Mouse (Mus musculus) lung, postnatal 10 days (tissue): ENCODE data around the gene Ccdc78.
"Not testable (repeated sequence)": the region's sequence is repeated elsewhere in the genome, so short reads cannot be mapped to it uniquely, and the experiment has no call there.

Experiments
- DNase-seq: peaks from one replicate; pipeline ENCODE4 v3.0.0; 2021

Gene Ccdc78

DNA sequence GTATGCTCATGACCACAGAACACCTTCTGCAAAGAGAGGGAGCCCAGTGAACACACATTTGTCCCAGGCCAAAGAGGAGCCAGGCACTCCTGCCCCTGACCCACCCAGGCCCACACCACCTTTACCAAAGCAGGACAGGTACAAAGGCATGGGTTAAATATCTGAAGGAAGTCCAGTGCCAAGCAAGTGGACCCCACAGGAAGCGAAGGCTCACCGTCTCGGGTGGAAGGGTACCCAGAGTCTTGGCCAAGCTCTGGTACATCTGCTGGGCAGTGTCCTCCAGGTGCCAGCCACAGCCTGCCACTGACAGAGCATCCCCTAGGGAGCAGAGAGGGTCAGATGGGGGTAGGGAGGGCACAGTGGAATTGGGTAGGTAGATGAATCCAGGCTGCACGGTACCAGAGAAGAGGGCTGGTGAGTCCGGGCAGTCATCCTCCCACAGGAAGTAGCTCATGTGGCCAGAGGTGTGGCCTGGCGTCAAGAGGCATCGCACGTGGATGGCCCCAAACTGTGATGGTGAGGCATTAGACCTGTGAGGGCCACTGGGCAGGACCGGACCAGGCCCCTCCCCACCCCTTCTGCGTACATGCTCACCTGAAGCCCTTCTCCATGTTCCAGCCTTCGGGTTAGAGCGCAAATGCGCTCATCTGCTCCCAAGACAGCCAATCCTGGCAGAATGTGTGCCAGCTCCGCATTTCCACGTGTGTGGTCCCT lies 2.4 kb upstream of the Ccdc78 start:
- DNase-seq, result no peak

- peak; percentile 96 for DNase-seq
These were observed 1.1 kb upstream of the Ccdc78 start, which contains the start of gene Haghl for GRCm38 (mm10) chr17:25785281-25785745. TSS of gene Haghl (minus strand) at chr17:25785673.

- DNase-seq, result no peak
These were observed 563 bp downstream of the Ccdc78 start for GRCm38 (mm10) chr17:25786781-25787504.

DNA sequence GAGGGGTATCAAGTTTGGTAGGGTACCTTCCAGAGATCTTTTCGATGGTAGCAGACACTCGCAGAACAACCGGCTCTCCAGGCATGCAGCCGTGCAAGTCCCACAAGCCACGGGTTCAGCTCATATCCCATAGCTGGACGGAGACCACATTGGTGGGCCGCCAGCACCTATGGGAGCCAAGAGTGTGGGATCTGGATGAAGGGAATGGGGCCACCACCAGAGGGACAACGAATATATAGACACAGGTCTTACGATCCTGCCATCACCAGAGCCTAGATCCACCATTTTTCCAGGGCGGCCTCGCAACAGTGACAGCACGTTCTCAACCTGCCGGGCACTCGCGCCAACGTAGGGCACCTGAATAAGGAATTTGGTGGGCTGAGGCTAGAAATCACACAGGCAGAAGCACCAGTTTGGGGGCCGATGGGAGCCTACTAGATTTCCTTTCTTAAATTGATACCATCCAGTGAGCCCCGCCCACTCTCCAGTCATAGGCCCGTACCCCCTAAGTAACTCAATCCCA lies 5.0 kb downstream of the Ccdc78 start:
- DNase-seq, result no peak

GRCm38 (mm10) chr17:25791843-25792527 lies 5.6 kb downstream of the Ccdc78 start:
- peak; percentile 94 for DNase-seq

GRCm38 (mm10) chr17:25792615-25793014 lies 6.2 kb downstream of the Ccdc78 start, which contains the start of gene Fam173a:
TSS of gene Fam173a (minus strand) at chr17:25792901.
- DNase-seq, result peak; percentile 92

- no peak for DNase-seq
These were observed 7.8 kb downstream of the Ccdc78 start for GRCm38 (mm10) chr17:25794197-25794596.

DNA sequence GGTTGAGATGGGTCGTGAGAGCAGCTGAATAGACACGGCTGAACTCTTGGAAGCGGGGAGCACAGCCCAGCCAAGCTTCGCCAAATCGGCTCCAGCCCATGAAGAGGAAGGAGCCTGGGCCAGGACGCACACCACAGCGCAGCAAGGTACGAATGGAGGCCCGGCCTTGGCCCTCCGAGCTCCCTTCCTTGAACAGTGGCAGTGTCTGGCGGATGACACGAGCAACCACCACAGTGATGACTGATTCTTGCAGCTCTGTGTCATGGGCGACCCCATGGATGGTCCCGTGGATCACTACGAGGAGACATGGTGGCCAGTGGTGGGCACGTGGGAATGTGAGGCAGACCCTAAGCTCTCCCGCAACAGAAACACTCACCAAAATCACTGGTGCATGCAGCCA lies 8.6 kb downstream of the Ccdc78 start:
- no peak for DNase-seq

GRCm38 (mm10) chr17:25795609-25796092 lies 9.3 kb downstream of the Ccdc78 start, which contains the start of gene AC134908.4:
TSS of gene AC134908.4 (minus strand) at chr17:25795659.
- DNase-seq, result no peak

GRCm38 (mm10) chr17:25796211-25796771 lies 9.9 kb downstream of the Ccdc78 start:
- peak; percentile 25 for DNase-seq

DNA sequence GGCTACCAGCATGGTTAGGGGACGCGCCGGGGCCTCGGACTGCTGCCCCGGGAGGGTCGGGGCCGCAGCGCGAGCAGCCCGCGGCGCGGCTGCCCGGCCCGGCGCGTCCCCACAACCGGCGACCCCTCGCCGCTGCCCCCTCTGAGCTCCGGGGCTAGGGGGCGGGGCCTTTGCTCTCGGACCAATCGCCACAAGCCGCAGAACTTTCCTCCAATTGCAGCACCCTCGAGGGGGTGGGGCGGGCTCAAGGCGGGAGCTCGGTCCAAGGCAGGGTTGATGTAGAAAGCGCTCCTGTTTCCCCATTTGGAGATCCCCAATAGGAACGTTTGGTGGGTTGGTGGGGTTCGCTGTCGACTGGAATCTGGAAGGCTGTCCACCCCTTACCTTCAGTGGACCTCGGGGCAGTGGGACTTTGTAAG lies 10.6 kb downstream of the Ccdc78 start, which contains the start of gene Metrn:
TSS of gene Metrn (minus strand) at position 186 of the 419 bp plus-strand sequence.
- peak; percentile 94 for DNase-seq

DNA sequence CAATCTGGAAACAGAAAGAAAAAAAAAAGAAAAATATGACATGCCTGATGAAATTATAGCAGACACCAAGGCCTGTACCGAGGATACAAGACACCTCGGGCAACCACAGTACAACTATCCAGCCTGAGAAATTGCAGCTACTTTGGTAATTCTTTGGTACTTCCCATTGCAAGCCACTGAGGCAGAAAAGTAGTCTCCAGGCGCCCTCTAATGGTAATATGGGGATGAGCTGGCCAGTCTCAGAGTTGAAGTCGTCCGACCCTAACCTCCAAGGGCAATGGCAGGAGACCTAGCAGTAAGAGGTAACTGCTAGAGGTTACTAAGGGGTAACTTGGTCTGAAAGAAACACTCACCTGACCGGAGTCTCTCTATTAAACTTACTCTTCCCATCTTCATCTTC lies 14.6 kb downstream of the Ccdc78 start:
- peak; percentile 82 for DNase-seq

GRCm38 (mm10) chr17:25802825-25803517 lies 16.6 kb downstream of the Ccdc78 start:
- DNase-seq, result peak; percentile 52

DNA sequence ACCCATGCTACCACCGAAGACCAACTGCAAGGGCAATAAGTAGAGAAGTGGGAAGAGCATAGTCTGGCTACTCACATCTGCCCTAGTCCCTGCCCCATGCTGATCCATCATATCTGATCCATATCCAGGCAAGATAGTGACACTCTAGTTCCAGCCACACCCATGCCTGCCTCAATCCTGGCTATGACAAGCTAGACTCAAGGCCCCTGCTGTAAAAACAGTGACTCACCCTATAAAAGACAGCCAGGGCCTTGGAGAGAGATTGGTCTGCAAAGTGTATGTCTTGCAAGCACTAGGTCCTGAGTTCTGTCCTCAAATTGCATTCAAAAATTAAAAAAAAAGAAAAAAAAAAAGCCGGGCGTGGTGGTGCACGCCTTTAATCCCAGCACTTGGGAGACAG lies 20.1 kb downstream of the Ccdc78 start:
- no peak for DNase-seq

- not testable (repeated sequence) for DNase-seq
These were observed 21.1 kb downstream of the Ccdc78 start for GRCm38 (mm10) chr17:25807452-25807851.

DNA sequence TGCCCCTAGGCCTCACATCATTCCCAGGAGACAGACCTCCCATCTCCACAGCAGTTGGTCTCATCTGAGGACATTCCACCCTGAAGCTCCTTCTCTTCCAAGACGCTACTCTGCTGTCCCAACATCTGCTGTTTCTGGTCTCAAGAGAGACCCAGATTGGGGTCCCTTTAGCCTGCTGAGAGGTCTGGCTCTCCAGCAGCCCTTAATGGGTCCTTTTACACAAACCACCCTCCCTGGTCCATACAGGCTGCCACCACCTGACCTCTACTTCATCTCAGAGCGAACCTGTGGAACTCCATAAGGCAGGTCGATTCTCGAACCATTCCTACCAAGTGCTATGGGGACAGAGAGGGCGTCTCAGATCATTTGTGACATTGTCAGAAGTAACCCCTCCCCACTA lies 21.6 kb downstream of the Ccdc78 start:
- DNase-seq, result no peak

DNA sequence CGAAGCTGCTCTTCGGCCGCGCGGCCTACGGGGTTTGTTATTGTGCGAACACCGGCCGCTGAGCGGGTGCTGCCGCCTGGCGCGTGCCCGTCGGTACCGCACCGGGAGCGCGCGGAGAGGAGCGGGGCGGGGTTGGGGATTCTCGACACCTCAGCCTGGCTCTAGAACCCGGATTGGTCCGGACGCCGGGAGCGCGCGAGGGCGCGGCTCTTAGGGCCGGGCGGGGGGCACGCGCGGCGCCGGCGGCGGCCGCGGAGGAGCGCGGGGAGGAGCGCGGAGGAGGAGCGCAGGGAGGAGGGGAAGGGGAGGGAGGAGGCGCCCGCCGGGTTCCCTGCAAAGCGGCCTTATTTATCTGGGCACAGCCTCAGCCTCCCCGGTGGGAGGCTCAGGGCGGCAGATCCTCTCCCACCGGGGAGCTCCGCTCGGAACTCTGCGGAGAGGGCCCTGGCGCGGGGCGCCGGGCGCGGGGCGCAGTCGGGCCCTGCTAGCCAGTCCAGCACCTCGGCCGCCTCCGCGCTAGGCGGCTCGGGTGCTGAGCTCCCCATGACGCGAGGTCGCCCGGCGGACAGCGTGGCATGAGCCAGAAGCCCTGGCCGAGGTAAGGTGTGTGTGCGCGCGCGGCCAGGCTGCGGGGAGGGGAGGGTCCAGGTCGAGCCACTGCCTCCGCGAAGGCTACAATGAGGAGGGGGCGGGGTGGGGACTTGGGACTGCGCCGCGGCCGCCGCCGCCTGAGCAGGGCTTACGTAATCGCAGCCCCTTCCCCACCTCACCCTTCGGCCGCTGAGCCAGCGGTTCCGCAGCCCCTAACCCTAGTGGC lies 22.6 kb downstream of the Ccdc78 start, which contains the start of gene Fbxl16:
TSS of gene Fbxl16 (plus strand) at position 297 of the 817 bp plus-strand sequence.
- DNase-seq, result peak; percentile 76

- no peak for DNase-seq
These were observed 23.4 kb downstream of the Ccdc78 start for GRCm38 (mm10) chr17:25809606-25810340.

DNA sequence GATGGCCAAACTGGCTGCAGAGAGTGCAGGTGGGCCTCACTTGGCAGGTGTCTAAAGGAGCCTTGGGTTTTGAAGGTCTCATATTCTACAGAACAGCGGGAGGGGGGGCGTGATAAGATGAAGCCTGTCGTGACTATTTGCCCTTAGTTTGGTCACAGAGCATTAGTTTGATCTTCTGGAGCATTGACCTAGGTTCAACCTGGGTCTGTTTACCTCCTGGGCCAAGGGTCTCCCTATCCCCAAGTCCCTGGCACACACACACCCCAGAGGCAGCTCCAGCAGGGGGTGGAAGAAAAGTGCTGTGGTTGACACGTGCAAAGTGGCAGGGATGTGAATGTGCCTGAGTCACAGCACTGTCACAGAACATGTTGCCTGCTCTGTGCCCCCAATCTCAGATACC lies 24.5 kb downstream of the Ccdc78 start:
- no peak for DNase-seq

DNA sequence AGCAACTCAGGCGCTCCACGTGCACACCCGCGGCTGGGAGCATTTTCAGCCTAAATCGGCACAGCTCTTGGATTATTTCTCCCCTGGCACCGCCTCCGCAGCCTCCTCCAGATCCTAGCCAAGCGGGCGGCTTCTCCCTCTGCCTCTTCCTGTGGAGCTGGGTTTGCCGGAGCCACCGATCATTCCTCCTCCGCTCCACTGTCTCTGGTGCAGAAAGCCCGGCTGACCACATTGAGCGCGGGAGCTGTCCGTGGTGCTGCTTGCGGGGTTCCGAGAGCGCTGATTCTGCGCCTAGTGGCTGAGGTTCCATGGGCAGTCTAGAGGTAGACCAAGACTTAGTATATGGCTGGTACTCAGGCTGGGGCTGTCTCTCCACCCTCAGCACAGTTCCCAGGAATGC lies 27.1 kb downstream of the Ccdc78 start:
- peak; percentile 92 for DNase-seq
